Mouse (Mus musculus): ENCODE measurements around the gene Gm16506.
"Not testable (repeated sequence)": the region's sequence is repeated elsewhere in the genome, so short reads cannot be mapped to it uniquely, and the experiment has no call there.

The Gm16506 gene

DNA sequence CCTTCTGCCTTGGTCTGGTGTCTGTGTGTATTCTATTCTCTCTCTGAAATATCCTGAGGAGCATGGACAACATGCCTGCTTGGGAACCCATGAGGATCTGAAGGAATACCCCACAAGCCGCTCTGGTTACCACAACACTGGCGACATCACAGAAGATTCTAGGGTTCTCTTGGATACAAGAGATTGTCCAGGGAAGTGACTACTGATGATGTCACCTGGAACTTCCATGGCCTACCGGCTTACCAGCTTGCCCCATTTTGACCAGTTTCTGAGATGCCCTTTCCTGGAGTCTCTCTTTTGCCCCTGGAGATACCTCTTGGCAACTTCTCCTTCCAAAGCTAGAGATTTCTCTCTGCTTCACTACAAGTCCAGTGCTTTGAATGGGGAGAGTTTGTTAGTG is at the start of gene Gm16506:
Gene Gm16506, minus strand, starts transcription at position 101 of the 400 bp plus-strand sequence.
- not testable (repeated sequence) for DNase-seq

GRCm38 (mm10) chr14:43747566-43747965 is 20.3 kb upstream of the Gm16506 start, which contains the start of gene Gm6526:
TSS of gene Gm6526 (plus strand) at chr14:43747866.
- DNase-seq, result not testable (repeated sequence)

DNA sequence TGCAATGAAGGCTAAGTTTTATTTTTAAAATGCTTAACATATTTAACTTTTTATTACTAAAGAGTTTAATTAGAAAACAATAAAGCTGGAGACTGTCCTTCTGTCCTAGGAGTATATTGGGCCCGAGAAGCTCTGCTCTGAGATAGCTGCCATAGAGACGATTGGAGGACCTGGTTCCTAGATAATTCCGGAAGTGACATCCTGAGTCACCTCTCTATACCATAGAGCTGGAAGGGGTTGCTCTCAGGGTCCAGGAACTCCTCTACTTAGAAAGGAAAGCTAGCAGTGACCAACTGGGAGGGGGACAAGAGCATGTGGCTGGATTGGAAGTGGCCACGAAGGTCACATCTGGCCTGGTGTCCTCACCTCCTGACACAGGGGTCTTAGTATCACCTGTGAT is 29.7 kb downstream of the Gm16506 start, which contains the start of gene Gm7324:
Gene Gm7324, plus strand, starts transcription at position 208 of the 400 bp plus-strand sequence.
- not testable (repeated sequence) for DNase-seq

- not testable (repeated sequence) for DNase-seq
Observed at GRCm38 (mm10) chr14:43677099-43677498, 50.2 kb downstream of the Gm16506 start, which contains the start of gene Gm8165. TSS of gene Gm8165 (minus strand) at chr14:43677199.
